Mouse (Mus musculus): ENCODE measurements around the gene Apol7b.
"Not testable (repeated sequence)": the region's sequence is repeated elsewhere in the genome, so short reads cannot be mapped to it uniquely, and the experiment has no call there.

DNA sequence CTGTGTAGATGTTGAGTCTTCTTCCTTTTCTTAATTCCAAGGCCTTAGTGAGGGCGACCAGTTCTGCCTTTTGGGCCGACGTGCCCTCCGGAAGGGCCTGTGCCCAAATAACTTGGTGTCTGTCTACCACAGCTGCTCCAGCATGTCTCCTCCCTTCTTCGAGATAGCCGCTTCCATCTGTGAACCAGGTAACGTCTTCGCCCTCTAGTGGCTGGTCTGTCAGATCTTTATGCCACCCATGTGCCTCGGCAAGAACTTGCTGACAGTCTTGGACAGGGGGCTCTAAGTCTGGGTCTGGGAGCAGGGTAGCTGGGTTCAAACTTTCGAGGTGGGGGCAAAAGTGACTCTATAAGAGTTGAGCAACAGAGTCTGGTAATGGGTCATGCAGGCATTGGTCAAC, 2.6 kb upstream of the Apol7b start:
- TF ChIP-seq CTCF (IDR thresholded peaks at IDR 0.05; ENCODE audit: control insufficient read depth, insufficient read depth, insufficient read length); USF1 (IDR thresholded peaks at IDR 0.05; ENCODE audit: low read depth); MAX (IDR thresholded peaks at IDR 0.05); MYOD1 (IDR thresholded peaks at IDR 0.05; ENCODE audit: control insufficient read depth, insufficient read length, low read depth); CEBPB (IDR thresholded peaks at IDR 0.05; ENCODE audit: low read depth); MYOG (IDR thresholded peaks at IDR 0.05; ENCODE audit: control insufficient read depth, extremely low read depth, insufficient read length): not testable (repeated sequence)

Data from C2C12 (cell line).